Mouse (Mus musculus): ENCODE data around the gene Rassf1. TPM values are rescaled to one million over a fixed set of nuclear protein-coding genes. Genes with fewer than 3 reads are reported as not detected.

The Rassf1 gene
- polyA plus RNA-seq, 1 experiment from 2014 or later: 34.7 TPM

- WGBS: 22% methylated on average over 14 of the region's 14 CpGs
- H3K27ac ChIP-seq (ENCODE audit: low read depth, low read length): 0 out of 2 replicates have a peak overlapping the region, but pooled peaks have one; percentile 9
Measured at GRCm38 (mm10) chr9:107514303-107514955, 36.9 kb upstream of the Rassf1 start.

GRCm38 (mm10) chr9:107520331-107520730 lies 31.0 kb upstream of the Rassf1 start:
- Histone ChIP-seq H3K9me3 (replicated peaks; ENCODE audit: control insufficient read depth, low read length) (no peaks in the 10 kb centered on the region), H3K4me3 (ENCODE audit: low read depth, low read length) (no peak overlapping the region), H3K4me1 (ENCODE audit: control insufficient read depth, insufficient read depth, low read length) (peaks cover 7% of the 10 kb centered on the region; the same call in 1 of the 2 replicates), H3K27me3 (replicated peaks; ENCODE audit: control insufficient read depth, insufficient read depth, low read length) (no peaks in the 10 kb centered on the region), H3K9ac (ENCODE audit: low read length) (no peak overlapping the region), H3K27ac (ENCODE audit: low read depth, low read length) (no peak overlapping the region), H3K36me3 (ENCODE audit: control insufficient read depth, insufficient read depth, low read length) (0 out of 2 replicates have a peak, but pooled peaks cover 3% of the 10 kb centered on the region), H3K4me2 (ENCODE audit: low read length) (no peak overlapping the region)
- ATAC-seq (no peak), DNase-seq (ENCODE audit: low spot score) (no peak)
- 35% methylated on average over 6 of the region's 6 CpGs for WGBS

More at GRCm38 (mm10) chr9:107514303-107514955, 36.9 kb upstream of the Rassf1 start:
- no peak overlapping the region for H3K9ac ChIP-seq (ENCODE audit: low read length)
- DNase-seq (ENCODE audit: low spot score) (peak; percentile 88), ATAC-seq (peak; percentile 72)
- no peaks in the 10 kb centered on the region for H3K27me3 ChIP-seq (replicated peaks; ENCODE audit: control insufficient read depth, insufficient read depth, low read length)
- no peaks in the 10 kb centered on the region for H3K9me3 ChIP-seq (replicated peaks; ENCODE audit: control insufficient read depth, low read length)
- H3K4me1 ChIP-seq (ENCODE audit: control insufficient read depth, insufficient read depth, low read length): peaks cover 16% of the 10 kb centered on the region; the same call in 1 of the 2 replicates
- H3K36me3 ChIP-seq (ENCODE audit: control insufficient read depth, insufficient read depth, low read length): 0 out of 2 replicates have a peak, but pooled peaks cover 3% of the 10 kb centered on the region
- no peak overlapping the region for H3K4me3 ChIP-seq (ENCODE audit: low read depth, low read length)
- no peak overlapping the region for H3K4me2 ChIP-seq (ENCODE audit: low read length)

- no peak overlapping the region for H3K9ac ChIP-seq (ENCODE audit: low read length)
- H3K4me2 ChIP-seq (ENCODE audit: low read length): no peak overlapping the region
- no peak overlapping the region for H3K27ac ChIP-seq (ENCODE audit: low read depth, low read length)
- no peak for ATAC-seq
- DNase-seq (ENCODE audit: low spot score): no peak
- 0 out of 2 replicates have a peak, but pooled peaks cover 3% of the 10 kb centered on the region for H3K36me3 ChIP-seq (ENCODE audit: control insufficient read depth, insufficient read depth, low read length)
- H3K9me3 ChIP-seq (replicated peaks; ENCODE audit: control insufficient read depth, low read length): no peaks in the 10 kb centered on the region
- 63% methylated on average over 5 of the region's 5 CpGs for WGBS
- no peak overlapping the region for H3K4me3 ChIP-seq (ENCODE audit: low read depth, low read length)
- H3K27me3 ChIP-seq (replicated peaks; ENCODE audit: control insufficient read depth, insufficient read depth, low read length): peaks cover 6% of the 10 kb centered on the region; the same call in 1 of the 2 replicates
- H3K4me1 ChIP-seq (ENCODE audit: control insufficient read depth, insufficient read depth, low read length): peaks cover 8% of the 10 kb centered on the region; the same call in 1 of the 2 replicates
Measured at GRCm38 (mm10) chr9:107521190-107521589, 30.2 kb upstream of the Rassf1 start.

GRCm38 (mm10) chr9:107521711-107522399 lies 29.5 kb upstream of the Rassf1 start:
- WGBS: 20% methylated on average over 24 of the region's 25 CpGs
- H3K4me1 ChIP-seq (ENCODE audit: control insufficient read depth, insufficient read depth, low read length): peaks cover 12% of the 10 kb centered on the region; the same call in 1 of the 2 replicates
- no peaks in the 10 kb centered on the region for H3K9me3 ChIP-seq (replicated peaks; ENCODE audit: control insufficient read depth, low read length)
- H3K4me2 ChIP-seq (ENCODE audit: low read length): peak overlapping the region; percentile 28
- ATAC-seq (peak; percentile 37; the same call in 1 of the 2 replicates), DNase-seq (ENCODE audit: low spot score) (no peak)
- H3K27ac ChIP-seq (ENCODE audit: low read depth, low read length): no peak overlapping the region
- H3K27me3 ChIP-seq (replicated peaks; ENCODE audit: control insufficient read depth, insufficient read depth, low read length): peaks cover 13% of the 10 kb centered on the region
- 0 out of 2 replicates have a peak, but pooled peaks cover 3% of the 10 kb centered on the region for H3K36me3 ChIP-seq (ENCODE audit: control insufficient read depth, insufficient read depth, low read length)
- H3K4me3 ChIP-seq (ENCODE audit: low read depth, low read length): no peak overlapping the region
- peak overlapping the region; percentile 32; the same call in 1 of the 2 replicates for H3K9ac ChIP-seq (ENCODE audit: low read length)

- Histone ChIP-seq H3K4me3 (ENCODE audit: low read depth, low read length) (no peak overlapping the region), H3K27me3 (replicated peaks; ENCODE audit: control insufficient read depth, insufficient read depth, low read length) (peaks cover 18% of the 10 kb centered on the region), H3K36me3 (ENCODE audit: control insufficient read depth, insufficient read depth, low read length) (0 out of 2 replicates have a peak, but pooled peaks cover 3% of the 10 kb centered on the region), H3K9ac (ENCODE audit: low read length) (no peak overlapping the region; the same call in 1 of the 2 replicates), H3K4me2 (ENCODE audit: low read length) (peak overlapping the region; percentile 28; the same call in 1 of the 2 replicates), H3K27ac (ENCODE audit: low read depth, low read length) (no peak overlapping the region), H3K9me3 (replicated peaks; ENCODE audit: control insufficient read depth, low read length) (no peaks in the 10 kb centered on the region), H3K4me1 (ENCODE audit: control insufficient read depth, insufficient read depth, low read length) (peaks cover 12% of the 10 kb centered on the region; the same call in 1 of the 2 replicates)
- no peak for DNase-seq (ENCODE audit: low spot score)
- 18% methylated on average over 2 of the region's 2 CpGs for WGBS
- ATAC-seq: no peak
Measured at GRCm38 (mm10) chr9:107522400-107522711, 29.0 kb upstream of the Rassf1 start.

GRCm38 (mm10) chr9:107526198-107527026 lies 24.9 kb upstream of the Rassf1 start:
- H3K27me3 ChIP-seq (replicated peaks; ENCODE audit: control insufficient read depth, insufficient read depth, low read length): peaks cover 19% of the 10 kb centered on the region
- peak overlapping the region; percentile 21; the same call in 1 of the 2 replicates for H3K9ac ChIP-seq (ENCODE audit: low read length)
- H3K4me3 ChIP-seq (ENCODE audit: low read depth, low read length): peak overlapping the region; percentile 22
- DNase-seq (ENCODE audit: low spot score) (no peak), ATAC-seq (peak; percentile 55)
- WGBS: 4% methylated on average over 43 of the region's 44 CpGs
- no peaks in the 10 kb centered on the region for H3K36me3 ChIP-seq (ENCODE audit: control insufficient read depth, insufficient read depth, low read length)
- H3K27ac ChIP-seq (ENCODE audit: low read depth, low read length): no peak overlapping the region
- H3K4me1 ChIP-seq (ENCODE audit: control insufficient read depth, insufficient read depth, low read length): peaks cover 12% of the 10 kb centered on the region; the same call in 1 of the 2 replicates
- peak overlapping the region; percentile 43 for H3K4me2 ChIP-seq (ENCODE audit: low read length)
- no peaks in the 10 kb centered on the region for H3K9me3 ChIP-seq (replicated peaks; ENCODE audit: control insufficient read depth, low read length)

- under 1% methylated on average over 45 of the region's 48 CpGs for WGBS
- DNase-seq (ENCODE audit: low spot score): peak; percentile 99
- Histone ChIP-seq H3K4me1 (ENCODE audit: control insufficient read depth, insufficient read depth, low read length) (peaks cover 22% of the 10 kb centered on the region), H3K27ac (ENCODE audit: low read depth, low read length) (peak within 1 kb of the TSS; percentile 58; the same call in 1 of the 2 replicates), H3K4me2 (ENCODE audit: low read length) (peak within 1 kb of the TSS; percentile 100), H3K9ac (ENCODE audit: low read length) (peak within 1 kb of the TSS; percentile 88), H3K9me3 (replicated peaks; ENCODE audit: control insufficient read depth, low read length) (no peaks in the 10 kb centered on the region), H3K27me3 (replicated peaks; ENCODE audit: control insufficient read depth, insufficient read depth, low read length) (no peaks in the 10 kb centered on the region), H3K4me3 (ENCODE audit: low read depth, low read length) (peak within 1 kb of the TSS; percentile 97), H3K36me3 (ENCODE audit: control insufficient read depth, insufficient read depth, low read length) (peaks cover 24% of the 10 kb centered on the region)
- ATAC-seq: peak; percentile 99
Measured at GRCm38 (mm10) chr9:107533791-107534407, 17.5 kb upstream of the Rassf1 start, which contains the start of gene Tmem115. Tmem115 (plus strand) TSS chr9:107533945.

All from forebrain, embryonic 14.5 days (tissue).